Mouse (Mus musculus): ENCODE measurements at regions not wholly inside any gene's neighbourhood (a gene's known extent, or its start where the extent isn't known, plus 50 kb on each side); places are given as distances from the start of the nearest gene placed in this dataset.

GRCm38 (mm10) chr6:41215857-41216256 is 86.2 kb upstream of the Try4 start:
- TF ChIP-seq JUND (IDR thresholded peaks at IDR 0.05; ENCODE audit: low read depth, low read length), result no peak
- no peak for TF ChIP-seq CTCF (IDR thresholded peaks at IDR 0.05 in 2 of 3, conservative IDR thresholded peaks at IDR 0.05 in 1 of 3; ENCODE audit: control insufficient read depth in 1 of 3, insufficient read depth in 1 of 3, low read depth in 2 of 3, low read length in 3 of 3, poor library complexity in 1 of 3, severe bottlenecking in 1 of 3)
- no peak for TF ChIP-seq POLR2A (IDR thresholded peaks at IDR 0.05; ENCODE audit: control insufficient read depth in 1 of 2, insufficient read depth in 1 of 2, low read depth in 1 of 2, low read length in 2 of 2, poor library complexity in 1 of 2)
- TF ChIP-seq GABPA (IDR thresholded peaks at IDR 0.05; ENCODE audit: low read depth, low read length), result no peak
- TF ChIP-seq ZC3H11A (IDR thresholded peaks at IDR 0.05; ENCODE audit: low read depth, low read length), result no peak
- no peak for TF ChIP-seq POLR2AphosphoS5 (IDR thresholded peaks at IDR 0.05; ENCODE audit: borderline replicate concordance, low read depth, low read length)
- TF ChIP-seq MAX (IDR thresholded peaks at IDR 0.05; ENCODE audit: low read length), result no peak
- TF ChIP-seq MYC (IDR thresholded peaks at IDR 0.05; ENCODE audit: low read depth, low read length), result no peak
- no peak for TF ChIP-seq ZNF384 (IDR thresholded peaks at IDR 0.05; ENCODE audit: low read depth, low read length)
- TF ChIP-seq TBP (IDR thresholded peaks at IDR 0.05; ENCODE audit: low read depth, low read length), result no peak
- TF ChIP-seq GATA1 (IDR thresholded peaks at IDR 0.05; ENCODE audit: low read depth, low read length), result no peak
- no peak for TF ChIP-seq SIN3A (IDR thresholded peaks at IDR 0.05; ENCODE audit: low read length)
- no peak for TF ChIP-seq ZMIZ1 (IDR thresholded peaks at IDR 0.05; ENCODE audit: low read depth, low read length)
- no peak for TF ChIP-seq MYB (IDR thresholded peaks at IDR 0.05; ENCODE audit: low read depth, low read length)
